Mouse (Mus musculus) liver, embryonic 12.5 days (tissue): ENCODE measurements at regions not wholly inside any gene's neighbourhood (a gene's known extent, or its start where the extent isn't known, plus 50 kb on each side); places are given as distances from the start of the nearest gene placed in this dataset.
"Not testable (repeated sequence)": the region's sequence is repeated elsewhere in the genome, so short reads cannot be mapped to it uniquely, and the experiment has no call there.

Experiments used
- ATAC-seq: fragments of 200-750 bp; cut with Nextera tagmentation; 2 replicates; pipeline ENCODE4 v1.8.0; 2017; ENCODE audit warnings: moderate number of reproducible peaks, mild to moderate bottlenecking, moderate library complexity
- H3K27ac ChIP-seq: fragments of 300-500 bp; sonication (generic); 2 replicates; pipeline ENCODE4 v1.5.1; 2016; ENCODE audit warnings: mild to moderate bottlenecking
- H3K27me3 ChIP-seq: fragments of 300-500 bp; sonication (generic); replicated peaks from 2 replicates; pipeline ENCODE4 v1.6.1; 2016; ENCODE audit warnings: mild to moderate bottlenecking, moderate library complexity
- H3K36me3 ChIP-seq: fragments of 300-500 bp; sonication (generic); 2 replicates; pipeline ENCODE4 v1.6.1; 2016; ENCODE audit warnings: mild to moderate bottlenecking, moderate library complexity
- H3K4me1 ChIP-seq: fragments of 300-500 bp; sonication (generic); 2 replicates; pipeline ENCODE4 v1.6.1; 2016
- H3K4me2 ChIP-seq: fragments of 300-500 bp; sonication (generic); 2 replicates; pipeline ENCODE4 v1.6.1; 2016; ENCODE audit warnings: mild to moderate bottlenecking, moderate library complexity
- H3K4me3 ChIP-seq: fragments of 300-500 bp; sonication (generic); 2 replicates; pipeline ENCODE4 v1.5.1; 2016; ENCODE audit warnings: mild to moderate bottlenecking, moderate library complexity
- H3K9ac ChIP-seq: fragments of 300-500 bp; sonication (generic); 2 replicates; pipeline ENCODE4 v1.6.1; 2016; ENCODE audit warnings: mild to moderate bottlenecking, moderate library complexity
- H3K9me3 ChIP-seq: fragments of 300-500 bp; sonication (generic); replicated peaks from 2 replicates; pipeline ENCODE4 v1.6.1; 2016; ENCODE audit warnings: mild to moderate bottlenecking, moderate library complexity
- WGBS: fragments of 180-500 bp; shearing (Covaris S2); methylation state at CpG from one replicate; pipeline ENCODE4 v1.1.7; 2016; ENCODE audit not compliant: insufficient replicate concordance; 5-methylcytosine and 5-hydroxymethylcytosine counted together

GRCm38 (mm10) chr6:100402716-100403115 lies 115.4 kb upstream of the Rybp start:
- Histone ChIP-seq H3K9ac (no peak overlapping the region), H3K27me3 (no peaks in the 10 kb centered on the region; the same call in 1 of the 2 replicates), H3K9me3 (no peaks in the 10 kb centered on the region), H3K4me2 (no peak overlapping the region), H3K4me1 (no peaks in the 10 kb centered on the region), H3K36me3 (no peaks in the 10 kb centered on the region), H3K4me3 (no peak overlapping the region), H3K27ac (no peak overlapping the region)
- ATAC-seq, result no peak
- 59% methylated on average over 4 of the region's 4 CpGs for WGBS

- WGBS, result 72% methylated on average over 2 of the region's 2 CpGs
- Histone ChIP-seq H3K9me3 (no peaks in the 10 kb centered on the region), H3K36me3 (no peaks in the 10 kb centered on the region), H3K27me3 (no peaks in the 10 kb centered on the region; the same call in 1 of the 2 replicates), H3K4me2 (no peak overlapping the region), H3K27ac (no peak overlapping the region), H3K9ac (no peak overlapping the region), H3K4me1 (no peaks in the 10 kb centered on the region), H3K4me3 (no peak overlapping the region)
- ATAC-seq, result no peak
Observed at GRCm38 (mm10) chr6:100401728-100402127, 114.4 kb upstream of the Rybp start.

GRCm38 (mm10) chr6:100399387-100399786 lies 112.1 kb upstream of the Rybp start:
- 23% methylated on average over 1 of the region's 1 CpGs for WGBS
- not testable (repeated sequence) for H3K27ac ChIP-seq, H3K9ac ChIP-seq, H3K4me2 ChIP-seq, H3K4me3 ChIP-seq, H3K9me3 ChIP-seq, H3K36me3 ChIP-seq, H3K4me1 ChIP-seq, ATAC-seq, H3K27me3 ChIP-seq

- no peak for ATAC-seq
- H3K4me2 ChIP-seq, result no peak overlapping the region
- H3K9ac ChIP-seq, result no peak overlapping the region
- no peak overlapping the region for H3K4me3 ChIP-seq
- no peaks in the 10 kb centered on the region for H3K27me3 ChIP-seq
- no peaks in the 10 kb centered on the region for H3K36me3 ChIP-seq
- no peak overlapping the region for H3K27ac ChIP-seq
- 68% methylated on average over 14 of the region's 14 CpGs for WGBS
- H3K4me1 ChIP-seq, result no peaks in the 10 kb centered on the region
- H3K9me3 ChIP-seq, result no peaks in the 10 kb centered on the region
Observed at GRCm38 (mm10) chr6:100396311-100397200, 109.3 kb upstream of the Rybp start.

- H3K9me3 ChIP-seq, result no peaks in the 10 kb centered on the region
- no peak overlapping the region for H3K4me3 ChIP-seq
- no peaks in the 10 kb centered on the region for H3K36me3 ChIP-seq
- H3K4me2 ChIP-seq, result no peak overlapping the region
- H3K4me1 ChIP-seq, result no peaks in the 10 kb centered on the region
- no peak overlapping the region for H3K9ac ChIP-seq
- WGBS, result 54% methylated on average over 7 of the region's 7 CpGs
- ATAC-seq, result no peak
- H3K27me3 ChIP-seq, result no peaks in the 10 kb centered on the region
- H3K27ac ChIP-seq, result no peak overlapping the region
Observed at GRCm38 (mm10) chr6:100390258-100390910, 103.1 kb upstream of the Rybp start.

- H3K4me2 ChIP-seq, result no peak overlapping the region
- H3K9me3 ChIP-seq, result no peaks in the 10 kb centered on the region
- no peaks in the 10 kb centered on the region for H3K36me3 ChIP-seq
- no peak overlapping the region for H3K27ac ChIP-seq
- no peaks in the 10 kb centered on the region for H3K27me3 ChIP-seq
- no peak for ATAC-seq
- no peaks in the 10 kb centered on the region for H3K4me1 ChIP-seq
- H3K9ac ChIP-seq, result no peak overlapping the region
- H3K4me3 ChIP-seq, result no peak overlapping the region
- 47% methylated on average over 5 of the region's 5 CpGs for WGBS
Observed at GRCm38 (mm10) chr6:100387042-100387441, 99.8 kb upstream of the Rybp start.

- Histone ChIP-seq H3K4me1 (no peaks in the 10 kb centered on the region), H3K4me3 (no peak overlapping the region), H3K36me3 (no peaks in the 10 kb centered on the region), H3K27me3 (0 out of 2 replicates have a peak, but pooled peaks cover 3% of the 10 kb centered on the region), H3K9ac (no peak overlapping the region), H3K4me2 (no peak overlapping the region), H3K9me3 (no peaks in the 10 kb centered on the region), H3K27ac (no peak overlapping the region)
- ATAC-seq, result no peak
- 45% methylated on average over 8 of the region's 8 CpGs for WGBS
Observed at GRCm38 (mm10) chr6:100385640-100386039, 98.4 kb upstream of the Rybp start.

- H3K4me3 ChIP-seq, result no peak overlapping the region
- WGBS, result 39% methylated on average over 5 of the region's 5 CpGs
- no peaks in the 10 kb centered on the region for H3K9me3 ChIP-seq
- H3K27ac ChIP-seq, result no peak overlapping the region
- H3K4me2 ChIP-seq, result no peak overlapping the region
- ATAC-seq, result no peak
- peaks cover 8% of the 10 kb centered on the region; the same call in 1 of the 2 replicates for H3K4me1 ChIP-seq
- H3K36me3 ChIP-seq, result no peaks in the 10 kb centered on the region
- H3K27me3 ChIP-seq, result peaks cover 12% of the 10 kb centered on the region; the same call in 1 of the 2 replicates
- H3K9ac ChIP-seq, result no peak overlapping the region
Observed at GRCm38 (mm10) chr6:100381046-100381445, 93.8 kb upstream of the Rybp start.

GRCm38 (mm10) chr6:100380536-100380935 lies 93.3 kb upstream of the Rybp start:
- H3K27me3 ChIP-seq, result peaks cover 17% of the 10 kb centered on the region
- peaks cover 8% of the 10 kb centered on the region; the same call in 1 of the 2 replicates for H3K4me1 ChIP-seq
- no peak for ATAC-seq
- no peak overlapping the region for H3K4me3 ChIP-seq
- H3K4me2 ChIP-seq, result no peak overlapping the region
- H3K9me3 ChIP-seq, result no peaks in the 10 kb centered on the region
- no peaks in the 10 kb centered on the region for H3K36me3 ChIP-seq
- no peak overlapping the region for H3K9ac ChIP-seq
- H3K27ac ChIP-seq, result no peak overlapping the region
- 52% methylated on average over 6 of the region's 6 CpGs for WGBS

- Histone ChIP-seq H3K4me1 (peaks cover 8% of the 10 kb centered on the region; the same call in 1 of the 2 replicates), H3K4me3 (no peak overlapping the region), H3K4me2 (no peak overlapping the region), H3K27me3 (peaks cover 18% of the 10 kb centered on the region), H3K9me3 (no peaks in the 10 kb centered on the region), H3K36me3 (no peaks in the 10 kb centered on the region), H3K27ac (no peak overlapping the region), H3K9ac (no peak overlapping the region)
- 45% methylated on average over 4 of the region's 4 CpGs for WGBS
- no peak for ATAC-seq
Observed at GRCm38 (mm10) chr6:100379792-100380191, 92.5 kb upstream of the Rybp start.

GRCm38 (mm10) chr6:100378533-100378874 lies 91.2 kb upstream of the Rybp start:
- no peaks in the 10 kb centered on the region for H3K36me3 ChIP-seq
- WGBS, result 60% methylated on average over 4 of the region's 4 CpGs
- no peaks in the 10 kb centered on the region for H3K9me3 ChIP-seq
- H3K27me3 ChIP-seq, result peaks cover 18% of the 10 kb centered on the region
- H3K4me2 ChIP-seq, result no peak overlapping the region
- H3K9ac ChIP-seq, result no peak overlapping the region
- no peak overlapping the region for H3K27ac ChIP-seq
- ATAC-seq, result no peak
- no peak overlapping the region for H3K4me3 ChIP-seq
- H3K4me1 ChIP-seq, result peaks cover 8% of the 10 kb centered on the region; the same call in 1 of the 2 replicates

- H3K4me1 ChIP-seq, result peaks cover 8% of the 10 kb centered on the region; the same call in 1 of the 2 replicates
- H3K27me3 ChIP-seq, result peaks cover 18% of the 10 kb centered on the region
- H3K27ac ChIP-seq, result no peak overlapping the region
- 50% methylated on average over 6 of the region's 6 CpGs for WGBS
- ATAC-seq, result no peak
- no peaks in the 10 kb centered on the region for H3K9me3 ChIP-seq
- no peaks in the 10 kb centered on the region for H3K36me3 ChIP-seq
- no peak overlapping the region for H3K4me2 ChIP-seq
- H3K4me3 ChIP-seq, result no peak overlapping the region
- H3K9ac ChIP-seq, result no peak overlapping the region
Observed at GRCm38 (mm10) chr6:100377828-100378532, 90.7 kb upstream of the Rybp start.
